Mouse (Mus musculus): ENCODE results near the gene Ebi3.

Gene Ebi3

DNA sequence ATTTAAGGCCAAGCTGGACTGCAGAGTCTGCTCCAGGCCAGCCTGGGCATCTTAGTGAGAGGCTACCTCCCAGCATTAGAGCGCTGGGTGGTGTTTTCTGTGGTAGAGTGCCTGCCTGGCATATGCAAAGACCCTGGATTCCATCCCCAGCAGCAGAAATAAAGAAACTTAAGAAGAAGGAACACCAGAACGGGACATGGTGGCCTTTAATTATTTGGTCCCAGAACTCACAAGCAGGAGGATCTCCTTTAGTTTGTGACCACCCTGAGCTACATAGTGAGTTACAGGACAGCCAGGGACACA is 6.1 kb downstream of the Ebi3 start:
- DNase-seq (ENCODE audit: low read depth, low spot score) = no peak

DNA sequence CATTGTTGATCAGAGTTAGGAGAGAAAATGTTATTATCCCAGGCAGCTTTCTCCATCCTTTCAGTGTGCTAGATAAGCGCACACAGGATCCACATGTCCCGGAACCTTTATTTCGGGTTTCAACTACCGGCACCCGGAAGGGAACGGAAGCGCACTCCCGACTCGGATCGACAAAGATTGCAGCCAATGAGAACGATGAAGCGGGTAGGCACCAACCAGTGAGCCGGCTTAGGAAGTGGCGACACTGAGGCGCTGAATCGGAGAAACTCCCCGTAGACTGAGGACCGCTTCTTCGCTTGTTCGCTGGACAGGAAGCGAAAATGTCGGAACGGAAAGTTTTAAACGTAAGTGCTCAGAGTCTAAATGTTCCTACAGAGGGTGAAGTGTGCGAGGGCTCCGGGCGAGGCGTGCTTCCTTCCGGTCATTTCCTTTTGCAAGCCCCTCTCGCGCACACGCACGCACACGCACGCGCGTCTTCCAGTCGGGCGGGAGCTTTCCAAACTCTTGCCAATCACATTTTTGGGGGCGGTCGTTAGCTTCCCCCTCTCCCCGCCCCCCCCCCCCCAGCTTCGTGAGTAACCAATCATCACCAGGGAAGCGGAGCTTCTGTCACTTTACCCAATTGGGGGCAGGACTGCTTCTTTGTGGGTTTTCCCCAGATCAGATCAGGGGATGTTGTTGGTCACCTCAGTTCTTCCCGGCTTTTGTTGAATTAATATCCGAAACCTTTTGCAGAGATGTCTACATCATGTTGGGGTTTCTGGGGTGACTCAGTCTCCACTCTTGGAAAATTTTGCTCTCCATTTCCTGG is 6.7 kb downstream of the Ebi3 start, which contains the start of gene Yju2:
Gene Yju2 (plus strand): TSS at position 182 of the 811 bp plus-strand sequence.
- DNase-seq (ENCODE audit: low read depth, low spot score) = peak; percentile 95

DNA sequence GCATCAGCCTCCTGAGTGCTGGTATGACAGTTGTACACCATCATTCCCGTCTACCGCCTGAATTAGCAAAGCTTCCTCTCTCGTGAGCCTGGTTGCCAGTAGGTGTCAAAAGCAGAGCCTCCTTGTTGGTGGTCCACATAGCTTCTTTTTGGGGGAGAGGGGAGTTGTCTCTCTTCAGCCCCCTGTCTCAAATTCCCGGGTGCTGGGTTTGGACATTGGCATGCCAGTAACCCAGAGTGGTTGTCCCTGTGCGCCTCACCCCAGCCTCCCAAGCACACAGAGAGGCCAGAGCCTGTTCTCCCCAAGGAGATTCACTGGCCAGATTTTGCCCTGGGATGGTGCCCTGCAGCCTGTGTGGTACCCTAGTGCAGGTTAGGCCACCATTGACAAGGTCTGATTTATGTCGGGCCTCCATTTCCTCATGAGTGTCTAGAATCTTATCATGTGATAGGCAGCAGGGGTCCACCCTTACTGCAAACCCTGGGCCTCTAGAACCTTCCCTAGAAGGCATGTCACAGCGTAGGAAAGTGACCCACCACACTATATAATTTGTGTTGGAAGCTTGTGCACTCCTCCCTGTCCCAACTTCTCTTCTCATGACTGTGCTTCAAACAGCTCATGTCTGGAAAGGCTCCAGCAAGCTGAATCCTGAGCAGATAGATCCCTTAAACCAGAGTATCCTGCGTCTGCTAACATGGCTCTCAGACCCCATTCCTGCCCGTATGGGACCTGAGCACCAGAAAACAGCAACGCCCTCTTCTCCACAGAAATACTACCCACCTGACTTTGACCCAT is 7.7 kb downstream of the Ebi3 start:
- DNase-seq (ENCODE audit: low read depth, low spot score) = no peak

DNA sequence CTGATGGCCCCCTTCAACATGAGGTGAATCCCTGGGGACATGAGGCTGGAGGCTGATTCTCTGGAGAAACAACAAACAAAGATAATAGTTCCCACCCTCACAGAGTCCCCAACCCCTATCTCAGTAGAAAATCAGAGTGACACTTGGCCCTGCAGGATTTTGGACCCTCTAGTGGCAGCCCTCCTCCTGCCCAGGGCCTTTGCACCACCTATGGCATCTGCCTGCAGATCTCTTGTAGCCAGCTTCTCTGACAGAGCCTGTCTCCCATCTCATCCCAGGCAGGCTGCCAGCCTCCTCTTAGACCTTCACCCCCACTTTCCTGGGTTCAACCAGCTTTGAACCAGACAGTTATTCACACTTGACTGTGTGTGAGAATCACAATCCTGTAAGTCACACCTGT is 8.4 kb downstream of the Ebi3 start:
- no peak for DNase-seq (ENCODE audit: low read depth, low spot score)

DNA sequence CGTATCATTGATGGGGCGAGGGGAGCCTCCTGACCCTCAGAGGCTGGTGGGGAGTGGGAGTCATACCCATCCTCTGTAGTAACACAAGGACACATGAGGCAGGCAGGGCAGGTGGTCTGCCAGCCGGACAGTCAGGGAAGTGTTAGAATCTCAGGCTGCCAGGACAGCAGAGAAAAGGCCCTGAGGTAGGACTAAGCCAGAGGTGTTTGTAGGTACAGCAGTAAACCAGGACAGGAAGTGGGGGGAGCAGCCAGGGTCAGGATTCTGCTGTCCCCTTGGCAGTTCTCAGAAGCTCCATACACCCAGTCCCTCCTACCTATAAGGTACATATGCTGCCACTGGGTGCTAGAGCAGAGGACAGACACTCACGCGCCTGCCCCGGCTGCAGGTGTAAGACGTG is 9.2 kb downstream of the Ebi3 start:
- DNase-seq (ENCODE audit: low read depth, low spot score) = no peak

DNA sequence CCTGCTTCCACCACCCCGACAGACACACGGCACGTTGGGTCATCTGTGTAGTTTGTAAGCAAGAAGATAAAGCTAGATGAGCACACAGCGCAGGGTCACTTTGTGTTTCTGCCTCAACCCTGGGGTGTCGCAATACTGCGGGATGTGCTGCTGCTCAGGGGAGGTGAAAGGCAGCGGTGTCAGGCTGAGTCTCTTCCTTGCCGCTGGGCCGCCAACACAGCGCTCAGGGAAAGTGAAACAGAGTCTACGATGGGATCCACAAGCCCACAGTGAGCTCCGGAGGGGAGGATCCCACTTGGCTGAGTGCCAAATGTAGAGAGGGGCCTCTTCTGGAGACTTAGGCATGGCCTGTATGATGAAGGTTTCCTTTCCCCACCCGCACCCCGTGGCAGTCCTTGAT is 10.7 kb downstream of the Ebi3 start:
- DNase-seq (ENCODE audit: low read depth, low spot score) = no peak

DNA sequence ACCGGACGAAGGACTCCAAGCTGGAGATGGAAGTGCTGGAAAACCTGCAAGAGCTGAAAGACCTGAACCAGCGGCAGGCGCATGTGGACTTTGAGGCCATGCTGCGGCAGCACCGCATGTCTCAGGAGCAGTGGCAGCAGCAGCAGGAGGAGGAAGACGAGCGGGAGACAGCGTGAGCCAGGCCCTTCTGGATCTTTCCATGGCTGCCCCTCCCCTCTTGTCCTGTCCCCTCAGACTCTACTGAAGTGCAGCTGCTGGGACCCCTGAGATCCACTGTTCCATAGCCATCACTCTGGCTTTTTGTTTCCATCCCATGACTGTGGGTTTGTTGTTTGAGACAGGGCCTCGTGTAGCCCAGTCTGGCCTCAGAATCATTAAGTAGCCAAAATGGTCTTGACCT is 12.1 kb downstream of the Ebi3 start:
- DNase-seq (ENCODE audit: low read depth, low spot score) = no peak

DNA sequence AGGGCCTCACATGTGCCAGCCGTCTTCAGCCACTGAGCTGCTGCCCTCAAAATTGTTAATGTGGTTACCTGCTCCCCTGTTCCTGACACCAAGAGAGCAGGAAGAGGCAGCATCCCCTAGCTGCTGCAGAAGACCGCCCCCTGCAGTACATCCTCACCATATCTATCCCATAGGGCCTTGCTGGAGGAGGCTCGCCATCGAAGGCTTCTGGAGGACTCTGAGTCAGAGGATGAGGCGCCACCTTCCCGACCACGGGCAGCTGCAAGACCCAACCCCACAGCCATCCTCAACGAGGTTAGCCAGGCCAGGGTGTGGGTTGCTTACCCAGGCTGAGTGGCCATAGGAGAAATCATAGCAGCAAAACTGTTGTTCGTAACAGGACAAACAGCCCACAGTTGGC is 12.6 kb downstream of the Ebi3 start:
- no peak for DNase-seq (ENCODE audit: low read depth, low spot score)

DNA sequence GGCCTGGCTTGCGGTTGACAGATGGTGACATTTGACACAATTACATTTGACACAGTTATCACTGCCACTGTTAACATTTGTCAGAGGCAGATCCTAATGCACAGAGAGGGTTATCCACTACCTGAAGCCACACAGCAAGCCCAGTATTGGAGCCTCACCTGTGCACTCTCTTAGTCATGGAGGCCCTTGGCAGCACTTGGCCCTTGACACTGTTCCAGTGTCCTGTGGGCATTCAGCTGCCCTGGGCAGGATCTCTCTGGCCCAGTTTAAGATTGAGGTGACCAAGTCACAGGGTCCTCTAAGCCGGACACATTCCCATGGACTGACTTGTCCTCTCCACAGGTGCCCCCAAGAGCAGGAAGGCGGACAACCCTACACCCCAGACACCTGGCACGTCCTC is 14.7 kb downstream of the Ebi3 start:
- DNase-seq (ENCODE audit: low read depth, low spot score) = no peak

DNA sequence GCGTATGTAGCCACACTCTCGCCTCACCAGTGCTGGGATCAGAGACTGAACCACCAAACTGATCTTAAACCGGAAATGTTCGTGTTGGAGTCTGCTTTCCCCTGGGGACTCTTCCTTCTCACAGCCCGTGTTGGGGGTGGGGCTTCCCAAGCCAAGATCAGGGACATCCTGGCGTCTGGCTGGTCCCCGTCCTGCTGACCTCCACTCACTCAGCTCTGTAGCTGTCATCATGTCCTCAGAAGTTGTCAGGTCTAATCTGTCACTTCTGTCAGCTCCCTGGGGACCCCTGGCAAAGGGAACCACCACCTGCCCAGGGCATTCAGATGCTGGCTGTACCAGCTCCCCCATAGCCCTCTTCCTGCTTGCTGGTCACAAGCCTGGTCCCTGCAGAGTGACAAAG is 15.8 kb downstream of the Ebi3 start:
- no peak for DNase-seq (ENCODE audit: low read depth, low spot score)

DNA sequence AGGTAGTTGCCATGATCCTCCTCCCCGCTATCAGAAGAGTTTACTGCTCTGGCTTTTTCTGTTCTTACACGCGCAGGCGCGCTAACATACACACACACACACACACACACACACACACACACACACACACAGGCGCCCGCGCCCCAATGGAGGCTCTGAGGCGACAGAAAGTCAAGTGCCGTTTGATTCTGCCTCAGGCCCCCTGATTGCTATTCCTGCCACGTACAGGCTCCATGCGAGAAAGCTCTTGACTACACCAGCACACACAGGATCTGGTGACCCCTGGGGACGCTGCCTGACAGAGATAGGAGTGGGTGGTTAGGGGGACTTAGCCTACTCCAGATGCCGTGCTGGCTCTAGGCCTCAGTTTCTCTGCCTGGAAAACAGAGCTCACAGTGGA is 17.1 kb downstream of the Ebi3 start:
- peak; percentile 77 for DNase-seq (ENCODE audit: low read depth, low spot score)

DNA sequence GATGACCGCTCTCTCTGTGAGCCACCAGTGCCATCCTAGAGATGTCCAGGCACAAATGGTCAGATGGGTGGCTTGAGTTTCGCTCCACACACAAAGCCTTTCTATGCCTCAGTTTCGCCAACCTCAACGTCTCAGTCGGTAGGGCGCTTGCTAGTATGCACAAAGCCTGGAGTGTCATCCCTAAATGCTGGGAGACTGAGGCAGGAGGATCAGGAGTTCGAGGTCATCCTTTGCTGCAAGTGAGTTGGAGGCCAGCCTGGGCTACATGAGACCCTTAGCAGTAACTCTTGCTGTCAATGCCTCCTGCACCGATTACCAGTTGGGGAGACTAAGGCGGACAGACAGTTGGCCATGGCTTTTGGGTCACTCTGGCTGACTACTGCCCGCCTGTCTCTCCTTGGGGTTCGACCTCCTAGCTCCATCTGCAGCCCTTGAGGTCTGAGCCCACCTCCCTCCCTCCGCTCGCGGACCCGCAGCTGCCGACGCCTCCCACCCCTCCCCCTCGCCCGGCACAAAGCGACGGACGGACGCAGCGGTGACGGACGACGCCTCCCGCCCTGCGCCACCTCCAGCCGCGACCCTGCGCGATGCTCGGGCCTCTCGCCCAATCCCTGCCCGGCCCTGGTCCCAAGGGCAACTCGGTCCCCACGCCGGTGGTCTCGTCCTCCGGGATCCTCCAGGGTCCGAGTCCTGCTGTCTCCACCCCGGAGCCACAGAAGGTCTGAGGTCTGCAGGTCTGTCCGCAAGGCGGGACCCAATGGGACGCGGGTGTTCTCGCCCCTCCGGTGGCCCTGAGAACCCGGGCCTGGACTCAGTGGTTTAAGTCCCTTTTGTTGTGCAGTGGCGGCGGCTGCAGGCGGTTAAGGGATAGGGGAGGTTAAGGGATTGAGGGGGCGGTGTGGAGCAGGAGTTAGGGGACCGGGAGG is 17.8 kb downstream of the Ebi3 start, which contains the start of gene Shd:
Gene Shd (plus strand): TSS at position 502 of the 926 bp plus-strand sequence.
- DNase-seq (ENCODE audit: low read depth, low spot score) = peak; percentile 77

DNA sequence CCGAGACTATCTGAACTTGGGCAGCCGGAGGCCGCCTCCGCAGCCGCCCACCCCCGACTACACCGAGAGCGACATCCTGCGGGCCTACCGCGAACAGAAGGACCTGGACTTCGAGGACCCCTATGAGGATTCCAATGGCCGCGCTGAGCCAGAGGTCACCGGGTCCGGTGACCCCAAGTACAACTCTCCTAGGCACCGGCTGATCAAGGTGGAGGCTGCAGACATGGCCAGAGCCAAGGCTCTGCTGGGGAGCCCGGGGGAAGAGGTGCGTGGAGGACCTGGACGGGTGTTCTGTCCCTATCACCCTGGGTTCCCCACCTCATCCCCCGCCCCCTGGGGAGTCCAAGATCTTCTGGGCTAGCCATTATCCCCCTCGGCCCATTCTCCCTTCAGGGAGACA is 19.0 kb downstream of the Ebi3 start:
- no peak for DNase-seq (ENCODE audit: low read depth, low spot score)

DNA sequence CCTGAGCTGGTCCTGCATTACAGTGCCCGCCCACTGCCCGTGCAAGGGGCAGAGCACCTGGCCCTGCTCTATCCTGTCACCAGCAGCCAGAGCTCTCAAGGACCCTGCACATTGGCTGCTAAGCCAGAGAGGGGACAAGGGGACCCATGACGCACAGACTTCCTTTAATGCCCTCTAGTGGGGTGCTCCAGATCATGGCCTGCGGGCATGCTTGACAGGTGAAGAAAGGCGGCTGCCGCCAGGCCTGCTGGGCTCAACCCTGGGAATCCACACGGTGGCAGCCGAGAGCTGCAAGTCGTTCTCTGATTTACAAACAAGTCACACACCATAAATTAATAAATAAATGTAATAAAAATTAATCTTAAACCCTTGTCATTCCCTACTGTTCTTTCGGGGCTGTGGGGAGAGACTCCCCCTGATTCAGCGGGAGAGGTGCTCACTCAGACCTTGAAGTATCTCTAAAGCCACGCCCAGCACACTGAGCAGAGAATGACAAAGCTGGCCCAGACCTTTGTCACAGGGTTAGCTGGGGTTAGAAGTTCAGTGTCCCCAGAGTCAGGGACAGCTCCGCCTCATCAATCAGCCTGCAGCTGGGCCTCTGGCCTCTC is 23.9 kb downstream of the Ebi3 start:
- DNase-seq (ENCODE audit: low read depth, low spot score) = peak; percentile 82

DNA sequence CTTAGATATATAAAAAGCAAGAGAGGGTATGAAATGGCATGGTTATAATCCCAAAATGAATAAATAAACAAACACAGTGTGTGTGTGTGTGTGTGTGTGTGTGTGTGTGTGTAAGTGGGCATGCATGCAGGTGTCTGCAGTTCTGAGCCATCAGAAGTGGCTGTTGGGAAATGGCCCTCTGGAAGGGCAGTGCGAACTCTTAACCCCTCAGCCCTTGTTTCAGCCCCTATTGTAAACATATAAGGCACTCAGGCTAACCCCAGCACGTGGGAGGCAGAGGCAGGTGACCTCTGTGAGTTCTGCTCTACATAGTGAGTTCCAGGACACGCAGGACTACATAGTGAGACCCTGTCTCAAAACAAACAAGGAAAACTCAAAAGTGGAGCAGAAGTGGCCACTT is 24.9 kb downstream of the Ebi3 start:
- no peak for DNase-seq (ENCODE audit: low read depth, low spot score)

DNA sequence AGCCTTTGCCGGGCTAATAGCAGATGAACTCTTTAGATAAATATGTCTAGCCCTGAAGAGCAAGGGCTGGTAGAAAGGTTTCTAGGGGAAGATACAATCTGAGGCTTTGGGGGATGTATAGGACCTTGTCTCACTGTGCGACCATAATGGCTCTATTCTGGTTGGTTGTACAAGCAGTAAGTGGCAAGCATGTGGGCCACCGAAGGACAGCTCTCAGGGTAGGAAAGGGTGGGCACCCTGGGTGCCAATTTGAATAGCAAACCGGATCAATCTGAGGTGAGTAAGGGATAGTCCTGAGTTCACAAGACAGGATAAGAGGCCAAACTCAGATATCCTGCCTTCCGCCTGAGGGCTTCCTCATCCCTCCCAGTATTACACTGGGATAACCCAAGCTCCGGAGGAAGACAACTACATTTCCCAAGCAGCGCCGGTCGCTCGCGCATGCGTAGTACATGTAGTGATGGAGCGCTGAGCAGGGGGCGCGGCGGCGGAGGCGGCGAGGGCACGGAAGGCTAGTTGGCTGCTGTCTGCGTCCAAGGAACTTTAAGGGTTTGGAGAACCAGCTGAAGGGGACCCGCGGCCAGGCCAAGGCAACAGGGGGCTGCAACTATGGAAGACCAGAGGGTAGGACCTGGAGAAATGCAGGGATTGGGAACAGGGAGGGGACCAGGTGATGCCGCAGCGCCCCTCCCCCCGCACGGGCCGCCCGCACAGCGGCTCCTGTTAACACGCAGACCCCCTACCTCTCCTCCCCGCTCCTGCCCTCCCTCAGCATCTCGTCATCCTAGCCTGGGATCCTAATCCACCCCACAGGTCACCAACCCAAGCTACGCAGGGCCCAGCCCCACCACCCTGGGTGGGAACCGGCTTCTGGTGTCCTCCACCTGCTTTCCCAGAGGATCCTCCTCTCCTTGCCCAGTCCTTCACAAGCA is 33.9 kb downstream of the Ebi3 start, which contains the start of gene Fsd1:
Gene Fsd1 (plus strand): TSS at position 480 of the 932 bp plus-strand sequence.
- peak; percentile 87 for DNase-seq (ENCODE audit: low read depth, low spot score)

DNA sequence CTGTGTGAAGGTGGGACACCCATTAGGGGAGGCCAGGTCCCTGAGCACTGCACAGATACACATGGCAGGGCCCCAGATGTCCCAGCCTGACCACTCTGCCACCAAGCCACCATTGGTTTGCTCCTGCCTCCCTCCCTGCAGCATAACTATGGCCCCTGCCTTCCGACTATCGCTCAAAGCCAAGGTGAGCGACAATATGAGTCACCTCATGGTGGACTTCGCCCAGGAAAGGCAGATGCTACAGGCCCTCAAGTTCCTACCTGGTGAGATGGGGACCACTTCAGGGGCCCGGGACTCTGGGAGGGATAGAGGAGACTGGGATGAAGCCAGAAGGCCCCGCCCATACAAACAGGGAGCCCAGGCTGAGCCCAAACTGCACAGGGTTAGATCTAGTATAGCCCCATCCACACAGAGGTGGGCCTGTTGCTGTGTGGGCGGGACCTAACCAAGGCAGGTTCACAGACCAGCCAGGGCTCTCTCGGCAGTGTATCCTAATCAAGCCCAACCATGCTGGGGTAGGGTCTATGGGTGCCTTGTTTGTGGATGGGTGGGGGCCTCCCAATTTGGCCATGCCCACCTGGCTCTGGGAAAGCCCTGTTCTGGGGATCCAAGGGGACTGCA is 37.9 kb downstream of the Ebi3 start:
- DNase-seq (ENCODE audit: low read depth, low spot score) = no peak

DNA sequence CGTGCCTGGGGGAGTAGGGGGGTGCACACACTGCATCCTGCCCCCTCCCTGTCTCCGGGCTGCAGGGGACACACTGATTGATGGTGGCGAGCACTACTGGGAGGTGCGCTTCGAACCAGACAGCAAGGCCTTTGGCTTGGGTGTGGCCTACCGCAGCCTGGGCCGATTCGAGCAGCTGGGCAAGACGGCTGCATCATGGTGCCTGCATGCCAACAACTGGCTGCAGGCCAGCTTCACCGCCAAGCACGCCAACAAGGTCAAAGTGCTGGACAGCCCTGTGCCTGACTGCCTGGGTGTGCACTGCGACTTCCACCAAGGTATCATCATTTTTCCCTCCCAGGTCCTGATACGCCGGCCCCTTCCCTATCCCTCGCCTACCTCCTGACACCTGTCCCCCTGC is 43.6 kb downstream of the Ebi3 start:
- no peak for DNase-seq (ENCODE audit: low read depth, low spot score)

DNA sequence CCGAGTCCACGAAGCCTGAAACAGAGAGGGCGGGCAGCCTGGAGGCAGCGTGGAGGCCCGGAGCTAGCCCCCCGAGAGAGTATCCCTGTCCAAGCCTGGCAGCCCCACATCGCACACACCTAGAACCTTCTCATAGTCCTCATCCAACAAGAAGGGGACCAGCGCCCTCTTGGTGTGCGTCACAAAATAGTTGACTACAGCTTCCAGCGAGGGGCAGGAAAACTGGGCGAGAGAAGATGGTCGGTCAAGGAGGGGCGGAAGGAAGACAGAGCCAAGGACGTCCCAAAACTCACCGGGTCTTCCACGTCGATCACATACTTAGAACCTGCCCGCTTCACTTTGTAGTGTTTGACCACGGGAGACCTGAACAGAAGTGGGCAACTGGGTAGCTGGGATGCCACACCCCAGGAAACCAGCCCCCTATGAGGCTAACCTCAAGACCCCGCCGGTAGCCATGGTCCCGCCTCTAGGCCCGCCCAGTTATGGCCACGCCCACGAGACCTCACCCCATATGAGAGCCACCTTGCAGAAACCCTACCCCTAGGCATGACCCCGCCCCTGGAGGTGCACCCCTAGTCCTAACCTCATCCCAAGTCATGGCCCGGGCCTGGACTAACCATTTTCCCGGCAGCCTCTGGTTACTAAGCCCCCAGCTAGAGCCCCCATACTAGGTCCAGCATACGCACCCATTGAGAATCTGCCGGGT is 47.5 kb downstream of the Ebi3 start:
- no peak for DNase-seq (ENCODE audit: low read depth, low spot score)

Measured in mesoderm, embryonic 11.5 days (tissue).